Mouse (Mus musculus): ENCODE measurements around the gene Aldh16a1. TPM values are rescaled to one million over a fixed set of nuclear protein-coding genes. Genes with fewer than 3 reads are reported as not detected.
"Not testable (repeated sequence)": the region's sequence is repeated elsewhere in the genome, so short reads cannot be mapped to it uniquely, and the experiment has no call there.

Gene Aldh16a1
- polyA plus RNA-seq, 1 experiment from 2014 or later, result 49.1 TPM

GRCm38 (mm10) chr7:45176356-45176755 lies 22.0 kb upstream of the Aldh16a1 start:
- 4% methylated on average over 29 of the region's 31 CpGs for WGBS
- no peak for ATAC-seq (ENCODE audit: insufficient number of reproducible peaks, low FRiP score, low TSS enrichment, low read depth)
- Histone ChIP-seq H3K36me3 (no peaks in the 10 kb centered on the region), H3K9ac (no peak overlapping the region), H3K9me3 (no peaks in the 10 kb centered on the region), H3K27ac (no peak overlapping the region), H3K27me3 (peaks cover 96% of the 10 kb centered on the region), H3K4me3 (peak overlapping the region; percentile 27), H3K4me1 (peaks cover 22% of the 10 kb centered on the region), H3K4me2 (peak overlapping the region; percentile 40)

- Histone ChIP-seq H3K4me2 (peak overlapping the region; percentile 40), H3K4me3 (peak overlapping the region; percentile 27), H3K36me3 (no peaks in the 10 kb centered on the region), H3K4me1 (peaks cover 20% of the 10 kb centered on the region), H3K27me3 (peaks cover 95% of the 10 kb centered on the region), H3K9me3 (no peaks in the 10 kb centered on the region), H3K27ac (no peak overlapping the region), H3K9ac (no peak overlapping the region)
- ATAC-seq (ENCODE audit: insufficient number of reproducible peaks, low FRiP score, low TSS enrichment, low read depth), result no peak
- WGBS, result 2% methylated on average over 23 of the region's 23 CpGs
Observed at GRCm38 (mm10) chr7:45175929-45176328, 21.5 kb upstream of the Aldh16a1 start.

- Histone ChIP-seq H3K4me3 (no peak overlapping the region), H3K9ac (no peak overlapping the region), H3K36me3 (no peaks in the 10 kb centered on the region), H3K27me3 (peaks cover 94% of the 10 kb centered on the region), H3K27ac (no peak overlapping the region), H3K4me1 (peaks cover 20% of the 10 kb centered on the region), H3K9me3 (no peaks in the 10 kb centered on the region; the same call in 1 of the 2 replicates), H3K4me2 (no peak overlapping the region)
- 2% methylated on average over 13 of the region's 13 CpGs for WGBS
- ATAC-seq (ENCODE audit: insufficient number of reproducible peaks, low FRiP score, low TSS enrichment, low read depth), result no peak
Observed at GRCm38 (mm10) chr7:45175398-45175797, 21.0 kb upstream of the Aldh16a1 start.

GRCm38 (mm10) chr7:45174567-45175280 lies 20.3 kb upstream of the Aldh16a1 start:
- Histone ChIP-seq H3K9ac (no peak overlapping the region), H3K27ac (no peak overlapping the region), H3K4me2 (0 out of 2 replicates have a peak overlapping the region, but pooled peaks have one; percentile 15), H3K27me3 (peaks cover 94% of the 10 kb centered on the region), H3K4me1 (peaks cover 20% of the 10 kb centered on the region), H3K36me3 (no peaks in the 10 kb centered on the region), H3K4me3 (peak overlapping the region; percentile 21), H3K9me3 (peaks cover 4% of the 10 kb centered on the region; the same call in 1 of the 2 replicates)
- WGBS, result 3% methylated on average over 29 of the region's 29 CpGs
- ATAC-seq (ENCODE audit: insufficient number of reproducible peaks, low FRiP score, low TSS enrichment, low read depth), result no peak

GRCm38 (mm10) chr7:45173772-45174171 lies 19.4 kb upstream of the Aldh16a1 start:
- not testable (repeated sequence) for H3K27ac ChIP-seq; H3K36me3 ChIP-seq; ATAC-seq (ENCODE audit: insufficient number of reproducible peaks, low FRiP score, low TSS enrichment, low read depth); H3K9ac ChIP-seq; H3K4me3 ChIP-seq; H3K4me2 ChIP-seq; H3K9me3 ChIP-seq
- peaks cover 20% of the 10 kb centered on the region for H3K4me1 ChIP-seq
- WGBS, result 64% methylated on average over 1 of the region's 1 CpGs
- H3K27me3 ChIP-seq, result peaks cover 94% of the 10 kb centered on the region

GRCm38 (mm10) chr7:45172974-45173373 lies 18.6 kb upstream of the Aldh16a1 start:
- no peaks in the 10 kb centered on the region for H3K36me3 ChIP-seq
- no peak overlapping the region for H3K4me3 ChIP-seq
- WGBS, result 55% methylated on average over 7 of the region's 7 CpGs
- ATAC-seq (ENCODE audit: insufficient number of reproducible peaks, low FRiP score, low TSS enrichment, low read depth), result no peak
- H3K9ac ChIP-seq, result no peak overlapping the region
- no peak overlapping the region for H3K27ac ChIP-seq
- peaks cover 8% of the 10 kb centered on the region; the same call in 1 of the 2 replicates for H3K9me3 ChIP-seq
- peaks cover 94% of the 10 kb centered on the region for H3K27me3 ChIP-seq
- peaks cover 20% of the 10 kb centered on the region for H3K4me1 ChIP-seq
- no peak overlapping the region for H3K4me2 ChIP-seq

GRCm38 (mm10) chr7:45169495-45169894 lies 15.1 kb upstream of the Aldh16a1 start:
- H3K4me2 ChIP-seq, result no peak overlapping the region
- no peaks in the 10 kb centered on the region for H3K4me1 ChIP-seq
- no peak overlapping the region for H3K27ac ChIP-seq
- H3K4me3 ChIP-seq, result no peak overlapping the region
- WGBS, result 87% methylated on average over 3 of the region's 3 CpGs
- H3K9ac ChIP-seq, result no peak overlapping the region
- ATAC-seq (ENCODE audit: insufficient number of reproducible peaks, low FRiP score, low TSS enrichment, low read depth), result no peak
- no peaks in the 10 kb centered on the region for H3K36me3 ChIP-seq
- peaks cover 94% of the 10 kb centered on the region for H3K27me3 ChIP-seq
- peaks cover 8% of the 10 kb centered on the region; the same call in 1 of the 2 replicates for H3K9me3 ChIP-seq

GRCm38 (mm10) chr7:45168656-45169055 lies 14.3 kb upstream of the Aldh16a1 start:
- H3K27me3 ChIP-seq, result peaks cover 95% of the 10 kb centered on the region
- no peak for ATAC-seq (ENCODE audit: insufficient number of reproducible peaks, low FRiP score, low TSS enrichment, low read depth)
- peaks cover 6% of the 10 kb centered on the region for H3K4me1 ChIP-seq
- H3K27ac ChIP-seq, result no peak overlapping the region
- WGBS, result 9% methylated on average over 24 of the region's 24 CpGs
- no peak overlapping the region for H3K4me2 ChIP-seq
- H3K36me3 ChIP-seq, result no peaks in the 10 kb centered on the region
- H3K4me3 ChIP-seq, result no peak overlapping the region
- H3K9ac ChIP-seq, result no peak overlapping the region
- peaks cover 8% of the 10 kb centered on the region; the same call in 1 of the 2 replicates for H3K9me3 ChIP-seq

- 1% methylated on average over 19 of the region's 19 CpGs for WGBS
- H3K4me2 ChIP-seq, result no peak overlapping the region
- peaks cover 8% of the 10 kb centered on the region for H3K4me1 ChIP-seq
- H3K27ac ChIP-seq, result no peak overlapping the region
- H3K4me3 ChIP-seq, result no peak overlapping the region; the same call in 1 of the 2 replicates
- no peaks in the 10 kb centered on the region for H3K36me3 ChIP-seq
- peaks cover 99% of the 10 kb centered on the region for H3K27me3 ChIP-seq
- no peak overlapping the region for H3K9ac ChIP-seq
- ATAC-seq (ENCODE audit: insufficient number of reproducible peaks, low FRiP score, low TSS enrichment, low read depth), result no peak
- H3K9me3 ChIP-seq, result peaks cover 8% of the 10 kb centered on the region; the same call in 1 of the 2 replicates
Observed at GRCm38 (mm10) chr7:45167761-45168445, 13.5 kb upstream of the Aldh16a1 start.

GRCm38 (mm10) chr7:45166950-45167401 lies 12.6 kb upstream of the Aldh16a1 start:
- no peaks in the 10 kb centered on the region for H3K36me3 ChIP-seq
- ATAC-seq (ENCODE audit: insufficient number of reproducible peaks, low FRiP score, low TSS enrichment, low read depth), result no peak
- H3K27me3 ChIP-seq, result peaks cover 96% of the 10 kb centered on the region
- H3K9ac ChIP-seq, result no peak overlapping the region
- H3K9me3 ChIP-seq, result peaks cover 8% of the 10 kb centered on the region; the same call in 1 of the 2 replicates
- peaks cover 16% of the 10 kb centered on the region for H3K4me1 ChIP-seq
- H3K4me2 ChIP-seq, result no peak overlapping the region
- H3K27ac ChIP-seq, result no peak overlapping the region
- H3K4me3 ChIP-seq, result no peak overlapping the region
- WGBS, result 25% methylated on average over 8 of the region's 10 CpGs

- Histone ChIP-seq H3K9me3 (peaks cover 8% of the 10 kb centered on the region; the same call in 1 of the 2 replicates), H3K9ac (no peak overlapping the region), H3K27me3 (peaks cover 84% of the 10 kb centered on the region), H3K4me2 (no peak overlapping the region), H3K27ac (no peak overlapping the region), H3K36me3 (peaks cover 3% of the 10 kb centered on the region; the same call in 1 of the 2 replicates), H3K4me3 (no peak overlapping the region), H3K4me1 (peaks cover 19% of the 10 kb centered on the region)
- no peak for ATAC-seq (ENCODE audit: insufficient number of reproducible peaks, low FRiP score, low TSS enrichment, low read depth)
- WGBS, result 51% methylated on average over 11 of the region's 11 CpGs
Observed at GRCm38 (mm10) chr7:45165701-45166100, 11.3 kb upstream of the Aldh16a1 start.

- no peak overlapping the region for H3K9ac ChIP-seq
- H3K36me3 ChIP-seq, result peaks cover 12% of the 10 kb centered on the region
- no peak for ATAC-seq (ENCODE audit: insufficient number of reproducible peaks, low FRiP score, low TSS enrichment, low read depth)
- WGBS, result 74% methylated on average over 5 of the region's 5 CpGs
- H3K9me3 ChIP-seq, result peaks cover 4% of the 10 kb centered on the region; the same call in 1 of the 2 replicates
- H3K4me3 ChIP-seq, result no peak overlapping the region
- peaks cover 19% of the 10 kb centered on the region for H3K4me1 ChIP-seq
- no peak overlapping the region for H3K4me2 ChIP-seq
- H3K27ac ChIP-seq, result no peak overlapping the region
- H3K27me3 ChIP-seq, result peaks cover 75% of the 10 kb centered on the region
Observed at GRCm38 (mm10) chr7:45164833-45165232, 10.4 kb upstream of the Aldh16a1 start.

Data from limb, embryonic 15.5 days (tissue).